Mouse (Mus musculus): Measurements from ENCODE around the gene Sfswap. TPM values are rescaled to one million over a fixed set of nuclear protein-coding genes. Genes with fewer than 3 reads are reported as not detected.

Gene Sfswap
- polyA plus RNA-seq, 1 experiment from 2014 or later: 52.8 TPM

GRCm38 (mm10) chr5:129534500-129534899 is 33.5 kb downstream of the Sfswap start:
- Histone ChIP-seq H3K4me1 (replicated peaks) (no peaks in the 10 kb centered on the region), H3K27ac (replicated peaks) (no peak overlapping the region), H3K9me3 (no peaks in the 10 kb centered on the region), H3K4me3 (no peak overlapping the region), H3K4me2 (no peak overlapping the region), H3K36me3 (0 out of 2 replicates have a peak, but pooled peaks cover 7% of the 10 kb centered on the region), H3K27me3 (no peaks in the 10 kb centered on the region), H3K9ac (no peak overlapping the region)
- 82% methylated on average over 2 of the region's 2 CpGs for WGBS
- no peak for ATAC-seq (ENCODE audit: low FRiP score, low read depth)

- 83% methylated on average over 2 of the region's 2 CpGs for WGBS
- Histone ChIP-seq H3K27ac (replicated peaks) (no peak overlapping the region), H3K9me3 (no peaks in the 10 kb centered on the region), H3K4me1 (replicated peaks) (no peaks in the 10 kb centered on the region), H3K9ac (no peak overlapping the region), H3K4me2 (no peak overlapping the region), H3K4me3 (no peak overlapping the region), H3K27me3 (no peaks in the 10 kb centered on the region), H3K36me3 (peaks cover 9% of the 10 kb centered on the region; the same call in 1 of the 2 replicates)
- ATAC-seq (ENCODE audit: low FRiP score, low read depth): no peak
Measured at GRCm38 (mm10) chr5:129535021-129535420, 34.0 kb downstream of the Sfswap start.

DNA sequence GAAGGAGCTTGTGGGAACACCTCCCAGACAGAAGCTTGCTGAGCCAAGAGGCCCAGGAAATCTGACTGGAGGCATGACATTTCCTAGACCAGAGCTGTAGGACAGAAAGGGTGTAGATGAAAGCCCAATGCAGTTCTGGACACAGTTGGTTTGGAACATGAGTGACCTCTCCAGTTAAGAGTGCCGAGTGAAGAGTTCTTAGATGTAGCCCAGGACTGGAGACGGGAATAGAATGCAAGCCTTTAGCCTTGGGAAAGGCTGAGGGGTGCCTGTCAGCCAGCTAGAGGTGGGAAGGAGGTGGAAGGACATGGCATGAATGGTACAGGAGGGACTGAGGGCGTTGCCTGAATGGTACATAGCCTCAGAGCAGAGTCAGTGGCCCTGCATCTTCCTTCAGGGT is 34.4 kb downstream of the Sfswap start:
- 97% methylated on average over 3 of the region's 3 CpGs for WGBS
- Histone ChIP-seq H3K9me3 (no peaks in the 10 kb centered on the region), H3K4me1 (replicated peaks) (no peaks in the 10 kb centered on the region), H3K27me3 (no peaks in the 10 kb centered on the region), H3K4me3 (no peak overlapping the region), H3K27ac (replicated peaks) (no peak overlapping the region), H3K4me2 (no peak overlapping the region), H3K36me3 (peaks cover 13% of the 10 kb centered on the region), H3K9ac (no peak overlapping the region)
- no peak for ATAC-seq (ENCODE audit: low FRiP score, low read depth)

GRCm38 (mm10) chr5:129538826-129539225 is 37.8 kb downstream of the Sfswap start:
- ATAC-seq (ENCODE audit: low FRiP score, low read depth): no peak
- no peaks in the 10 kb centered on the region for H3K9me3 ChIP-seq
- no peak overlapping the region for H3K27ac ChIP-seq (replicated peaks)
- H3K36me3 ChIP-seq: peaks cover 39% of the 10 kb centered on the region
- H3K27me3 ChIP-seq: no peaks in the 10 kb centered on the region
- 95% methylated on average over 4 of the region's 4 CpGs for WGBS
- no peak overlapping the region for H3K9ac ChIP-seq
- H3K4me3 ChIP-seq: no peak overlapping the region
- no peak overlapping the region for H3K4me2 ChIP-seq
- no peaks in the 10 kb centered on the region for H3K4me1 ChIP-seq (replicated peaks)

DNA sequence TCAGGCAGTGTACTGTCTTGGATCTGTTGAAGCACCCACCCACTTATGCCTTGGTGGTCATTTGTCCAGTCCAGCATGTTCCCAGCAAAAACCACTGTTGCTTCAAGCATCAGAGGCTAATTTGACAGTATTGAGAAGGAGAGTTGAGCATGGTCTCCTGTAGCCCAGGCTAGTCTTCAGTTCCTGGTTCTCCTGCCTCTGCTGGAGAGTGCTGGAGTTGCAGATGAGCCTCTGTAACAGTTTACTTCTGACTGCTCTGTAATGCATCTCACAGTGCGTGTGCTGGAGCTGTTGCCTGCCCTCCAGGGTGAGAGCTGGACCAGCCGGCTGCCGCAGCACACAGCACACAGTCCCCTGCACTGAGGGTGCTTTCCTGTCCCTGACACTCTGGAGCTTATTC is 41.2 kb downstream of the Sfswap start:
- 92% methylated on average over 3 of the region's 3 CpGs for WGBS
- no peaks in the 10 kb centered on the region for H3K27me3 ChIP-seq
- peaks cover 68% of the 10 kb centered on the region for H3K36me3 ChIP-seq
- no peak overlapping the region for H3K27ac ChIP-seq (replicated peaks)
- H3K4me1 ChIP-seq (replicated peaks): no peaks in the 10 kb centered on the region
- H3K4me2 ChIP-seq: no peak overlapping the region
- no peak for ATAC-seq (ENCODE audit: low FRiP score, low read depth)
- H3K9me3 ChIP-seq: no peaks in the 10 kb centered on the region
- no peak overlapping the region for H3K9ac ChIP-seq
- H3K4me3 ChIP-seq: no peak overlapping the region

DNA sequence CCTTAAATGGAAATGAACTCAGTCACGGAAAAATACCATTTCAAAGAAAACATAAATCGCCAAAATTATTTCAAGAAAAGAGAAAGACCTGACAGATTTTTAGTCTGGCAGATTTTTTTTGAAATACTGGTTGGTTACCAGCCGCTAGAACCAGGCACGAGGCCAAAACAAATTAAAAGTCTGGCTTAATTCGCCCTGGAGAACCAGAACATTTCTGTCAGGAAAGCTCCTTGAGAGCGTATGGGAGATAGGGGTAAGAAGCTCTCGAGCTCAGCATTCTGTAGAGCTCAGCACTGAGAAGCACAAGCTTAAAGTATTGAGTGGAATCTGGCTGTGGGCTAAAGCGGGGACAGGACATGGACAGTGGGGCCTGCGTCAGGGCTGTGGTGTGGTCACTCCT is 44.8 kb downstream of the Sfswap start:
- Histone ChIP-seq H3K9ac (no peak overlapping the region), H3K27me3 (no peaks in the 10 kb centered on the region), H3K4me3 (no peak overlapping the region), H3K9me3 (no peaks in the 10 kb centered on the region), H3K36me3 (peaks cover 85% of the 10 kb centered on the region), H3K4me2 (no peak overlapping the region), H3K27ac (replicated peaks) (no peak overlapping the region), H3K4me1 (replicated peaks) (no peaks in the 10 kb centered on the region)
- ATAC-seq (ENCODE audit: low FRiP score, low read depth): no peak
- WGBS: 84% methylated on average over 9 of the region's 9 CpGs

GRCm38 (mm10) chr5:129549716-129550115 is 48.7 kb downstream of the Sfswap start:
- H3K4me2 ChIP-seq: no peak overlapping the region
- H3K4me1 ChIP-seq (replicated peaks): no peaks in the 10 kb centered on the region
- no peak overlapping the region for H3K9ac ChIP-seq
- no peak overlapping the region for H3K27ac ChIP-seq (replicated peaks)
- H3K27me3 ChIP-seq: no peaks in the 10 kb centered on the region
- 89% methylated on average over 12 of the region's 12 CpGs for WGBS
- no peaks in the 10 kb centered on the region for H3K9me3 ChIP-seq
- H3K4me3 ChIP-seq: no peak overlapping the region
- H3K36me3 ChIP-seq: peaks cover 87% of the 10 kb centered on the region
- ATAC-seq (ENCODE audit: low FRiP score, low read depth): no peak

- H3K9me3 ChIP-seq: no peaks in the 10 kb centered on the region
- 94% methylated on average over 6 of the region's 6 CpGs for WGBS
- no peak for ATAC-seq (ENCODE audit: low FRiP score, low read depth)
- no peak overlapping the region for H3K4me2 ChIP-seq
- H3K9ac ChIP-seq: no peak overlapping the region
- peaks cover 92% of the 10 kb centered on the region for H3K36me3 ChIP-seq
- no peaks in the 10 kb centered on the region for H3K4me1 ChIP-seq (replicated peaks)
- no peaks in the 10 kb centered on the region for H3K27me3 ChIP-seq
- H3K4me3 ChIP-seq: no peak overlapping the region
- no peak overlapping the region for H3K27ac ChIP-seq (replicated peaks)
Measured at GRCm38 (mm10) chr5:129550790-129551189, 49.8 kb downstream of the Sfswap start.

DNA sequence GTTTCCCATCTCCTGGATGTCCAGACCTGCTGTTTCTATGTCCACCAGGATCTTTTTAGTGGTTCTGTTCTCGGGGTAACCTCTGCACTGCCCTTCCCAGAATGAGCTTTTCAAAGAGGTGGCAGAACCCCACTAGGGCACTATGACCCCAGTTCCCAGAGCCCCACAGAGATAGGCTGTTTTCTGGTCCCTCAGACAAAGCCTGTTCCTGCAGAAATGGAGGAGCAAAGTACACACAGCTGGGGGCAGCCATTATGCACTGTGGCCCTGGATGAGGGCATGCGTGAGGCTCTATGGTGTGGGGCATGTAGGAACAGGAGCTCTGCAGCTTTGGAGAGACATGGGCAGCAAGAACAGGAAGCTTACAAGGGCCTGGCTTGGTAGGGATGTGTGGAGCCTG is 51.0 kb downstream of the Sfswap start:
- H3K27ac ChIP-seq (replicated peaks): no peak overlapping the region
- H3K9ac ChIP-seq: no peak overlapping the region
- no peak overlapping the region for H3K4me2 ChIP-seq
- 96% methylated on average over 2 of the region's 2 CpGs for WGBS
- H3K9me3 ChIP-seq: no peaks in the 10 kb centered on the region
- peaks cover 91% of the 10 kb centered on the region for H3K36me3 ChIP-seq
- no peak for ATAC-seq (ENCODE audit: low FRiP score, low read depth)
- H3K27me3 ChIP-seq: no peaks in the 10 kb centered on the region
- H3K4me1 ChIP-seq (replicated peaks): no peaks in the 10 kb centered on the region
- H3K4me3 ChIP-seq: no peak overlapping the region

DNA sequence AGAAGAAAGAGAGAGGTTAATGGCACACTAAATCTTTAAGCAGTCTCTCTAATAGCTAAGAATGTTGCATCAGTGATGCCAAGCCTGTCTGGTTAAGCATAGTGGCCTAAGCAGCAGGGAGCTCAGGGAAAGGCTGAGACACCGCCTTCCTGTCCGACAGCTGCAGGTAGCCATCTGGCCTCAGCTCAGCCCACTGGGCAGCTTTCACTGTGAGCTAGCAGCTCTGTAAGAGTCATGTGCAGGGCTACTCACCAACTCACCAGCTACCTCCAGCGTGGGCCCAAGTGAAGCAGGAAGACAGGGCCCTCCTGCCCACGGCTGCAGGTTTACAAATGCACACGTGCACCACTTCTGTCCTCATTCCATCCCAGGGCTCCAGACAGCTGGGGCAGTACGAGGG is 52.6 kb downstream of the Sfswap start:
- Histone ChIP-seq H3K9me3 (no peaks in the 10 kb centered on the region), H3K27ac (replicated peaks) (no peak overlapping the region), H3K9ac (no peak overlapping the region), H3K4me1 (replicated peaks) (no peaks in the 10 kb centered on the region), H3K27me3 (no peaks in the 10 kb centered on the region), H3K4me3 (no peak overlapping the region), H3K36me3 (peaks cover 91% of the 10 kb centered on the region), H3K4me2 (no peak overlapping the region)
- no peak for ATAC-seq (ENCODE audit: low FRiP score, low read depth)
- WGBS: 89% methylated on average over 6 of the region's 6 CpGs

DNA sequence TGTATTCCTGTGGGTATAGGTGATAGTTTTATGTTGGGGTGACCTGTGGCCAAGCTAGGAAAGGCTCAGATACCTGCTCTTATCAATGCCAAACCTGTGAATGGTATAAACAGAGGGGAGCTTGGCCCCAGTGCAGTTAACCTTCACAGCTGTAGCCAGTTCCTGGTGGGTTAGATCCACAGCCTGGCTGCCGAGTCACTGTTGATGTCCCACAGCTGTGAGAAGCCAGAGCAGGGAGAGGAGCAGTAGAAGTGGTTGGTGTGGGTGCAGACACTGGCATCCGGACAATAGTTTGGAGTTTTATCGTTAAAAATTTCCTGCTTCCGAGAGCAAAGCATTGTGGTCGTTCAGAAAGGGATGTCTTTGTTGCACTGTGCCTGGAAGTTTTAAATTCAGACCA is 57.6 kb downstream of the Sfswap start:
- Histone ChIP-seq H3K4me2 (no peak overlapping the region), H3K4me1 (replicated peaks) (no peaks in the 10 kb centered on the region), H3K27ac (replicated peaks) (no peak overlapping the region), H3K27me3 (no peaks in the 10 kb centered on the region), H3K36me3 (peaks cover 77% of the 10 kb centered on the region), H3K4me3 (no peak overlapping the region), H3K9ac (no peak overlapping the region), H3K9me3 (no peaks in the 10 kb centered on the region)
- no peak for ATAC-seq (ENCODE audit: low FRiP score, low read depth)
- WGBS: 90% methylated on average over 5 of the region's 5 CpGs

GRCm38 (mm10) chr5:129559283-129559682 is 58.3 kb downstream of the Sfswap start:
- no peak for ATAC-seq (ENCODE audit: low FRiP score, low read depth)
- peaks cover 76% of the 10 kb centered on the region for H3K36me3 ChIP-seq
- H3K9me3 ChIP-seq: no peaks in the 10 kb centered on the region
- no peaks in the 10 kb centered on the region for H3K27me3 ChIP-seq
- H3K4me2 ChIP-seq: no peak overlapping the region
- H3K27ac ChIP-seq (replicated peaks): no peak overlapping the region
- WGBS: 58% methylated on average over 11 of the region's 11 CpGs
- H3K4me1 ChIP-seq (replicated peaks): no peaks in the 10 kb centered on the region
- H3K9ac ChIP-seq: no peak overlapping the region
- H3K4me3 ChIP-seq: no peak overlapping the region

DNA sequence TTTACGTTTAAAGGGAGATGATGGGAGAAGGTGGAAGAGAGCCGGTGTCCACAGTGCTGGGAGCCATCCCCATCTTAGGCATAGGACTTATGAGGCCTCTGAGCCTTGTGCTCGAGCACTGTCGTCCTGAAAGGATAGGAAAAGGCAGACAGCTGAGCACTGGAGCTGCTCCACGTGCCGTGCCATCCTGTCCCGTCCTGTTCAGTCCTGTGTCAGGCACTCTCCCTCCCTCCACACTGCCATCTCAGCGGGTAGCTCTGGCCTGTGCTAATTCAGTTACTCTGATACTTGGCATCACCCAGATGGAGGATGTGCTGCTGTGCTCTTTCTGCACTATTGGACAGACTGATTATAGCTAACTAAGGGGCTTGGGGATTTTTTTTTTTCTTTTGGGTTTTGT is 61.3 kb downstream of the Sfswap start:
- H3K4me2 ChIP-seq: no peak overlapping the region
- H3K27me3 ChIP-seq: no peaks in the 10 kb centered on the region
- no peak overlapping the region for H3K27ac ChIP-seq (replicated peaks)
- peaks cover 69% of the 10 kb centered on the region for H3K36me3 ChIP-seq
- ATAC-seq (ENCODE audit: low FRiP score, low read depth): no peak
- WGBS: 97% methylated on average over 8 of the region's 8 CpGs
- no peaks in the 10 kb centered on the region for H3K4me1 ChIP-seq (replicated peaks)
- H3K4me3 ChIP-seq: no peak overlapping the region
- H3K9me3 ChIP-seq: no peaks in the 10 kb centered on the region
- no peak overlapping the region for H3K9ac ChIP-seq
